Mouse (Mus musculus): Measurements from ENCODE around the gene Naa20. TPM values are rescaled to one million over a fixed set of nuclear protein-coding genes. Genes with fewer than 3 reads are reported as not detected.
A peak's percentile ranks its signal among the peaks of the same experiment; 100 is the strongest.

Naa20 gene
- polyA plus RNA-seq, 2 experiments, result 29.9 to 70.2 TPM

GRCm38 (mm10) chr2:145884913-145885785 is 16.8 kb upstream of the Naa20 start:
- Histone ChIP-seq H3K4me3 (ENCODE audit: insufficient read depth in 1 of 2, low read depth in 2 of 2, low read length in 2 of 2) (no peak overlapping the region), H3K9me3 (ENCODE audit: control insufficient read depth, low read length) (no peaks in the 10 kb centered on the region), H3K9ac (replicated peaks) (no peak overlapping the region), H3K27ac (no peak overlapping the region), H3K4me1 (replicated peaks; ENCODE audit: control insufficient read depth in 2 of 2, insufficient read depth in 2 of 2, low read length in 1 of 2) (peaks cover 0 to 8% of the 10 kb centered on the region in 2 experiments; a peak in 2 of 4 replicates), H3K27me3 (ENCODE audit: control insufficient read depth, insufficient read depth, low read length) (no peaks in the 10 kb centered on the region), H3K36me3 (replicated peaks; ENCODE audit: control insufficient read depth, insufficient read depth, low read depth) (no peaks in the 10 kb centered on the region), H3K4me2 (ENCODE audit: low read depth) (no peak overlapping the region)
- TF ChIP-seq CTCF (IDR thresholded peaks at IDR 0.05; ENCODE audit: low read depth) (no peak), EP300 (IDR thresholded peaks at IDR 0.05; ENCODE audit: low read depth) (no peak)
- ATAC-seq (ENCODE audit: insufficient read depth) (no peak), DNase-seq (ENCODE audit: low read depth in 3 of 3, low spot score in 3 of 3) (no peak)
- WGBS (ENCODE audit: insufficient replicate concordance), result 58% methylated on average over 14 of the region's 14 CpGs

GRCm38 (mm10) chr2:145887937-145888765 is 13.7 kb upstream of the Naa20 start:
- peak in 2 of 3 experiments; percentile 19 to 30 for DNase-seq (ENCODE audit: low read depth in 3 of 3, low spot score in 3 of 3)

GRCm38 (mm10) chr2:145888766-145889480 is 13.0 kb upstream of the Naa20 start:
- Histone ChIP-seq H3K4me3 (ENCODE audit: insufficient read depth in 1 of 2, low read depth in 2 of 2, low read length in 2 of 2) (no peak overlapping the region), H3K4me1 (replicated peaks; ENCODE audit: control insufficient read depth in 2 of 2, insufficient read depth in 2 of 2, low read length in 1 of 2) (peaks cover 0 to 8% of the 10 kb centered on the region in 2 experiments; a peak in 2 of 4 replicates), H3K27ac (no peak overlapping the region), H3K27me3 (ENCODE audit: control insufficient read depth, insufficient read depth, low read length) (no peaks in the 10 kb centered on the region), H3K9me3 (ENCODE audit: control insufficient read depth, low read length) (no peaks in the 10 kb centered on the region), H3K36me3 (replicated peaks; ENCODE audit: control insufficient read depth, insufficient read depth, low read depth) (no peaks in the 10 kb centered on the region), H3K4me2 (ENCODE audit: low read depth) (no peak overlapping the region), H3K9ac (replicated peaks) (no peak overlapping the region)
- no peak for ATAC-seq (ENCODE audit: insufficient read depth)
- no peak for DNase-seq (ENCODE audit: low read depth in 3 of 3, low spot score in 3 of 3)
- TF ChIP-seq EP300 (IDR thresholded peaks at IDR 0.05; ENCODE audit: low read depth) (no peak), CTCF (IDR thresholded peaks at IDR 0.05; ENCODE audit: low read depth) (no peak)
- 51% methylated on average over 6 of the region's 6 CpGs for WGBS (ENCODE audit: insufficient replicate concordance)

More at GRCm38 (mm10) chr2:145887937-145888765, 13.7 kb upstream of the Naa20 start:
- Histone ChIP-seq H3K27me3 (ENCODE audit: control insufficient read depth, insufficient read depth, low read length) (no peaks in the 10 kb centered on the region), H3K9ac (replicated peaks) (no peak overlapping the region), H3K9me3 (ENCODE audit: control insufficient read depth, low read length) (no peaks in the 10 kb centered on the region), H3K4me3 (ENCODE audit: insufficient read depth in 1 of 2, low read depth in 2 of 2, low read length in 2 of 2) (no peak overlapping the region), H3K4me2 (ENCODE audit: low read depth) (no peak overlapping the region), H3K4me1 (replicated peaks; ENCODE audit: control insufficient read depth in 2 of 2, insufficient read depth in 2 of 2, low read length in 1 of 2) (peaks cover 0 to 8% of the 10 kb centered on the region in 2 experiments; a peak in 2 of 4 replicates), H3K36me3 (replicated peaks; ENCODE audit: control insufficient read depth, insufficient read depth, low read depth) (no peaks in the 10 kb centered on the region), H3K27ac (no peak overlapping the region)
- TF ChIP-seq EP300 (IDR thresholded peaks at IDR 0.05; ENCODE audit: low read depth), result no peak
- TF ChIP-seq CTCF (IDR thresholded peaks at IDR 0.05; ENCODE audit: low read depth), result peak; percentile 47
- peak; percentile 54; the same call in 1 of the 2 replicates for ATAC-seq (ENCODE audit: insufficient read depth)
- 48% methylated on average over 14 of the region's 14 CpGs for WGBS (ENCODE audit: insufficient replicate concordance)

GRCm38 (mm10) chr2:145890571-145890970 is 11.3 kb upstream of the Naa20 start:
- TF ChIP-seq CTCF (IDR thresholded peaks at IDR 0.05; ENCODE audit: low read depth) (no peak), EP300 (IDR thresholded peaks at IDR 0.05; ENCODE audit: low read depth) (no peak)
- Histone ChIP-seq H3K9me3 (ENCODE audit: control insufficient read depth, low read length) (no peaks in the 10 kb centered on the region), H3K27ac (no peak overlapping the region), H3K9ac (replicated peaks) (no peak overlapping the region), H3K36me3 (replicated peaks; ENCODE audit: control insufficient read depth, insufficient read depth, low read depth) (no peaks in the 10 kb centered on the region), H3K4me2 (ENCODE audit: low read depth) (no peak overlapping the region), H3K4me1 (replicated peaks; ENCODE audit: control insufficient read depth in 2 of 2, insufficient read depth in 2 of 2, low read length in 1 of 2) (peaks cover 0 to 5% of the 10 kb centered on the region in 2 experiments; a peak in 2 of 4 replicates), H3K27me3 (ENCODE audit: control insufficient read depth, insufficient read depth, low read length) (no peaks in the 10 kb centered on the region), H3K4me3 (ENCODE audit: insufficient read depth in 1 of 2, low read depth in 2 of 2, low read length in 2 of 2) (no peak overlapping the region)
- ATAC-seq (ENCODE audit: insufficient read depth) (no peak), DNase-seq (ENCODE audit: low read depth in 3 of 3, low spot score in 3 of 3) (no peak)
- 57% methylated on average over 2 of the region's 2 CpGs for WGBS (ENCODE audit: insufficient replicate concordance)
